Mouse (Mus musculus) hindbrain, postnatal 0 days (tissue): Measurements from ENCODE around the gene Brd3. TPM values are rescaled to one million over a fixed set of nuclear protein-coding genes. Genes with fewer than 3 reads are reported as not detected.

Source experiments
- ATAC-seq: fragments of 200-750 bp; cut with Nextera tagmentation; 2 replicates; pipeline ENCODE4 v1.8.0; 2017; ENCODE audit warnings: mild to moderate bottlenecking, moderate TSS enrichment, moderate library complexity
- DNase-seq: peaks from one replicate; pipeline ENCODE4 v3.0.0-alpha.2; 2015; ENCODE audit warnings: low spot score
- H3K27ac ChIP-seq: fragments of 300-500 bp; sonication (generic); 2 replicates; pipeline ENCODE4 v1.5.1; 2014; ENCODE audit warnings: mild to moderate bottlenecking
- H3K27me3 ChIP-seq: fragments of 300-500 bp; sonication (generic); 2 replicates; pipeline ENCODE4 v1.6.1; 2014; ENCODE audit warnings: low read length, mixed read lengths; ENCODE audit not compliant: insufficient read depth
- H3K36me3 ChIP-seq: fragments of 300-500 bp; sonication (generic); 2 replicates; pipeline ENCODE4 v1.6.1; 2014; ENCODE audit warnings: low read length, mixed read lengths; ENCODE audit not compliant: insufficient read depth
- H3K4me1 ChIP-seq: fragments of 300-500 bp; sonication (generic); 2 replicates; pipeline ENCODE4 v1.6.1; 2014; ENCODE audit warnings: antibody characterized with exemption, low read length, mixed read lengths; ENCODE audit not compliant: insufficient read depth
- H3K4me2 ChIP-seq: fragments of 300-500 bp; sonication (generic); 2 replicates; pipeline ENCODE4 v1.6.1; 2014; ENCODE audit warnings: low read depth, mild to moderate bottlenecking, low read length, moderate library complexity, mixed read lengths
- H3K4me3 ChIP-seq: fragments of 300-500 bp; sonication (generic); 2 replicates; pipeline ENCODE4 v1.5.1; 2014; ENCODE audit warnings: low read length
- H3K9ac ChIP-seq: fragments of 300-500 bp; sonication (generic); replicated peaks from 2 replicates; pipeline ENCODE4 v1.6.1; 2014; ENCODE audit warnings: mild to moderate bottlenecking, low read length, moderate library complexity, mixed read lengths
- H3K9me3 ChIP-seq: fragments of 300-500 bp; sonication (generic); 2 replicates; pipeline ENCODE4 v1.6.1; 2016; ENCODE audit warnings: low read length, mixed read lengths
- CTCF ChIP-seq: IDR thresholded peaks from 2 replicates; pipeline ENCODE4 v1.5.1; 2016; ENCODE audit warnings: antibody characterized with exemption, control low read depth, low read depth
- WGBS: fragments of 180-500 bp; shearing (Covaris S2); extraction: QIAGEN DNeasy Blood & Tissue Kit; methylation state at CpG from one replicate; pipeline ENCODE4 v1.1.7; 2014; 5-methylcytosine and 5-hydroxymethylcytosine counted together
- polyA plus RNA-seq: library from polyadenylated mRNA; unstranded; fragments of >200 nt; fragmentation: Nextera tagmentation; extraction: Ambion mirVana; gene quantifications from 2 replicates; pipeline ENCODE4 v1.2.1, GENCODE M21; 2015
- total RNA-seq: library from RNA; depleted of rRNA; stranded (reverse); fragments of >200 nt; gene quantifications from 2 replicates; pipeline ENCODE4 v1.2.3, GENCODE M21; 2014

The Brd3 gene
- total and polyA plus RNA-seq, 2 experiments from 2014 or later, result 33.7 to 95.5 TPM

- DNase-seq, result no peak
- Histone ChIP-seq H3K9me3 (no peaks in the 10 kb centered on the region), H3K36me3 (peaks cover 15% of the 10 kb centered on the region), H3K4me2 (peak overlapping the region; percentile 81), H3K4me1 (peaks cover 14% of the 10 kb centered on the region; the same call in 1 of the 2 replicates), H3K9ac (peak overlapping the region; percentile 80), H3K27ac (peak overlapping the region; percentile 82), H3K27me3 (no peaks in the 10 kb centered on the region), H3K4me3 (peak overlapping the region; percentile 69)
- peak; percentile 52 for ATAC-seq
- TF ChIP-seq CTCF, result 0 out of 2 replicates have a peak, but pooled peaks have one; percentile 4
- 32% methylated on average over 20 of the region's 20 CpGs for WGBS
These were observed 64.6 kb downstream of the Brd3 start for GRCm38 (mm10) chr2:27442708-27443449.

DNA sequence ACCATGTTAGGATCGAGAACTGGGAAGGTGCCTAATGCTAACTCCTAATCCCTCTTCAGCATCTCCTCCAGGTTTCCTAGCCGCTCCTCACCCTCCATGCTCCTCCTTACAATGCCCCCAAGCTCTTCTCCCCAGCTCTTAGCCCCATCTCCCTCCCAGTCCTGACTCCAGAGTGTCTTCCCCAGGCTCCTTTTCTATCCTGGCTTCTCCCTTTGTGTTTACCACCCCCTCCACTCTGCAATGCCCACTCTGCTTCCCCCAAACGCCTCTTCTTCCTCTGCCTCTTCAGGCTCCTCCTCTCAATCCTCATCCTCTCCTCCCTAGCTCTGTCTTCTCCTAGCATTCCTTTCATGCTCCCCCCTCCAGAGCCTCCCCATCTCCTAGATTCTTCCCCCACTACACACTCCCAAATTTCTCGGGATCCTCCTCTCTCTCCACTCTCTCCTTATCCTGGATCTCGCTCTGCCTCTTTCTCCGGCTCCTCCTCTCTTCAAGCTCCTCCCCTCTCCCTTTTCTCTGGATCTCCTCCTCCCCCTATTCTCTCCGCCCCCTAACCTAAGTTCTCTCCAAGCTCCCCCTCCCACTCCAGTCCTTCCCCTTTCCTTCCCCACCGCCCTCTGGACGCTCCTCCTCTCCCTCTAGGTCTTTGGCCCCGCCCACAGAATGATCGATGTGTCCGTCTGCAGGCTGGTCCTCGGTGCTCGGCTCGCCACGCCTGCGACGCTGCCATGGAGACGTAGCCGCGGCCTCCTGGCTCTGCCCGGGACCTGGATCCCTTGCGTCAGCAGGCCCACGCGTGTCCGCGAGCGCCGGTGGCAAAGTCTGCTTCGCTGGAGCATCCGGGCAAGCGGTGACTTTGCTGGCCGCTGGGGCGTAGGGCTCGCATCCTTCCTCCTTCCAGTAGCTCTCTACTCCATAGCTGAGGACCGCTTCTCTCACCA is 65.4 kb downstream of the Brd3 start, which contains the start of gene Brd3os:
TSS of gene Brd3os (plus strand) at position 558 of the 941 bp plus-strand sequence.
- peak within 1 kb of the TSS; percentile 69 for H3K4me3 ChIP-seq
- H3K4me2 ChIP-seq, result peak within 1 kb of the TSS; percentile 81
- peaks cover 14% of the 10 kb centered on the region; the same call in 1 of the 2 replicates for H3K36me3 ChIP-seq
- TF ChIP-seq CTCF, result no peak
- H3K27ac ChIP-seq, result peak within 1 kb of the TSS; percentile 82
- under 1% methylated on average over 36 of the region's 36 CpGs for WGBS
- H3K9ac ChIP-seq, result peak within 1 kb of the TSS; percentile 80
- H3K9me3 ChIP-seq, result no peaks in the 10 kb centered on the region
- DNase-seq (peak; percentile 99), ATAC-seq (peak; percentile 95)
- H3K4me1 ChIP-seq, result peaks cover 14% of the 10 kb centered on the region; the same call in 1 of the 2 replicates
- H3K27me3 ChIP-seq, result no peaks in the 10 kb centered on the region

DNA sequence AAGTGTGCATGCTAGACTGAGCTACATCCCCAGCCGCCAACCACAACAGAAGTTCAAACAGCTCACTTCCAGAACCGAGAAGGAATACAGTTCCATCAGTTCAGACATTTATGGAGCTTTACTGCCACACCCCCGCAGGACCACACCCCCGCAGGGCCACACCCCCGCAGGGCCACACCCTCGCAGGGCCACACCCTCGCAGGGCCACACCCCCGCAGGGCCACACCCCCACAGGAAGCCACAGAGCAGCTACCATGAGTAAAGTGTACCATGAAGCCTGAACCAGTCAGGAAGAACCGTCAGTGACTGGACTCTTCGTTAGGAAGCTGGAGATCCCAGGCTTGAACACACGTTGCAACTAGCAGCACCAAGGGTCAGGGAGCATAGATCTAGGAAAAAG is 69.2 kb downstream of the Brd3 start:
- ATAC-seq (no peak), DNase-seq (no peak)
- Histone ChIP-seq H3K9ac (no peak overlapping the region), H3K9me3 (no peaks in the 10 kb centered on the region), H3K4me2 (no peak overlapping the region), H3K36me3 (no peaks in the 10 kb centered on the region), H3K27ac (no peak overlapping the region), H3K4me3 (no peak overlapping the region), H3K4me1 (peaks cover 7% of the 10 kb centered on the region; the same call in 1 of the 2 replicates), H3K27me3 (no peaks in the 10 kb centered on the region)
- WGBS, result 20% methylated on average over 11 of the region's 11 CpGs
- TF ChIP-seq CTCF, result no peak

DNA sequence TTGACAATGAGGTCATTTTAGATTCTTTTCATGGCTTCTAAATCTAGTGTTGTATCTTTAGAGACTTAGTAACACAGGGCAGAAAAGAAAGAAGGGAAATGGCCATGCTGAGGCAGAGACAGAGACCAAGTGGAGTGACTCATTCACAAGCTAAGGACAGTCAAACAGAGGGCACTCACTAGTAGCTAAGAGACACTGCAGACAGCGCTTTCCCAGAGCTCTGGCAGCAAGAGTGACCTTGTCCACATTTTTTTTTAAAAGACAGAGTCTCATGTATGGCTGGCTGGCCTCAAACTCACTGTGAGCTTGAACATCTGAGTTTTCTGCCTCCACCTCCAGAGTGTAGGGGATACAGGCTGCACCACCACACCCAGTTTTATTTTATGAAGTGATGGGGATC is 69.6 kb downstream of the Brd3 start:
- H3K4me3 ChIP-seq, result no peak overlapping the region
- H3K27ac ChIP-seq, result no peak overlapping the region
- no peak for TF ChIP-seq CTCF
- no peak for ATAC-seq
- no peaks in the 10 kb centered on the region for H3K36me3 ChIP-seq
- H3K9ac ChIP-seq, result no peak overlapping the region
- no peaks in the 10 kb centered on the region for H3K27me3 ChIP-seq
- peaks cover 3% of the 10 kb centered on the region; the same call in 1 of the 2 replicates for H3K4me1 ChIP-seq
- no peak for DNase-seq
- no peak overlapping the region for H3K4me2 ChIP-seq
- no peaks in the 10 kb centered on the region for H3K9me3 ChIP-seq
- 57% methylated on average over 1 of the region's 1 CpGs for WGBS

DNA sequence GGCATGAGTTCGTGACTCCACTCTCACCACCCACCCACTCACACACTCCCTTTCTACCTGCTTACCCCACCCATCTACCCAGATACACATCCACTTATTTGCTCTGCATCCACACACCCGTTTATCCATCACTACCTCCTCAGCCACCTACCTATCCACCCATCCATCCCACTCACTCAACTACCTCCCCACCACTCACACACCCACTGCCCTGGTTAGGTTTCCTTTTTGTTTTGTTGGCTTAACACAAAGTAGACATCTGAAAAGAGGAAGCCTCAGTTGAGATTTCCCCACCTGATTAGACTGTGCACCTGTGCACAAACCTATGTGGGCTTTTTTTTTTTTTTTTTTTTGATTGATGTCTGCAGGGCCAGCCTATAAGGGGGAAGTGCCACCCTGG is 74.9 kb downstream of the Brd3 start:
- no peaks in the 10 kb centered on the region for H3K27me3 ChIP-seq
- no peak for ATAC-seq
- 92% methylated on average over 2 of the region's 2 CpGs for WGBS
- no peak overlapping the region for H3K4me2 ChIP-seq
- H3K4me3 ChIP-seq, result no peak overlapping the region
- H3K4me1 ChIP-seq, result 0 out of 2 replicates have a peak, but pooled peaks cover 3% of the 10 kb centered on the region
- H3K27ac ChIP-seq, result no peak overlapping the region
- no peaks in the 10 kb centered on the region for H3K9me3 ChIP-seq
- DNase-seq, result no peak
- H3K9ac ChIP-seq, result no peak overlapping the region
- no peak for TF ChIP-seq CTCF
- no peaks in the 10 kb centered on the region for H3K36me3 ChIP-seq

- H3K4me3 ChIP-seq, result no peak overlapping the region
- 0 out of 2 replicates have a peak, but pooled peaks cover 4% of the 10 kb centered on the region for H3K4me1 ChIP-seq
- H3K9me3 ChIP-seq, result no peaks in the 10 kb centered on the region
- H3K27ac ChIP-seq, result no peak overlapping the region
- H3K36me3 ChIP-seq, result no peaks in the 10 kb centered on the region
- no peak overlapping the region for H3K9ac ChIP-seq
- WGBS, result 93% methylated on average over 7 of the region's 7 CpGs
- H3K27me3 ChIP-seq, result no peaks in the 10 kb centered on the region
- no peak for TF ChIP-seq CTCF
- DNase-seq (no peak), ATAC-seq (no peak)
- H3K4me2 ChIP-seq, result no peak overlapping the region
These were observed 76.8 kb downstream of the Brd3 start for GRCm38 (mm10) chr2:27430621-27431020.
